Mouse (Mus musculus): Measurements from ENCODE around the gene Ehbp1.

Gene Ehbp1

GRCm38 (mm10) chr11:22001321-22002061, 340.6 kb downstream of the Ehbp1 start:
- no peak for DNase-seq (ENCODE audit: low read depth, low spot score)

- DNase-seq (ENCODE audit: low read depth, low spot score): no peak
Observed at GRCm38 (mm10) chr11:22000316-22001076, 341.6 kb downstream of the Ehbp1 start.

- DNase-seq (ENCODE audit: low read depth, low spot score): no peak
Observed at GRCm38 (mm10) chr11:21999396-22000315, 342.4 kb downstream of the Ehbp1 start.

- no peak for DNase-seq (ENCODE audit: low read depth, low spot score)
Observed at GRCm38 (mm10) chr11:21998141-21999047, 343.7 kb downstream of the Ehbp1 start.

- DNase-seq (ENCODE audit: low read depth, low spot score): no peak
Observed at GRCm38 (mm10) chr11:21997561-21998140, 344.4 kb downstream of the Ehbp1 start.

GRCm38 (mm10) chr11:21996661-21997560, 345.2 kb downstream of the Ehbp1 start:
- no peak for DNase-seq (ENCODE audit: low read depth, low spot score)

GRCm38 (mm10) chr11:21996325-21996647, 345.8 kb downstream of the Ehbp1 start:
- no peak for DNase-seq (ENCODE audit: low read depth, low spot score)

GRCm38 (mm10) chr11:21995534-21996324, 346.4 kb downstream of the Ehbp1 start:
- no peak for DNase-seq (ENCODE audit: low read depth, low spot score)

GRCm38 (mm10) chr11:21994377-21995370, 347.4 kb downstream of the Ehbp1 start:
- DNase-seq (ENCODE audit: low read depth, low spot score): no peak

- no peak for DNase-seq (ENCODE audit: low read depth, low spot score)
Observed at GRCm38 (mm10) chr11:21993597-21994376, 348.3 kb downstream of the Ehbp1 start.

GRCm38 (mm10) chr11:21992761-21993596, 349.1 kb downstream of the Ehbp1 start:
- DNase-seq (ENCODE audit: low read depth, low spot score): no peak

GRCm38 (mm10) chr11:21988398-21988946, 353.6 kb downstream of the Ehbp1 start:
- no peak for DNase-seq (ENCODE audit: low read depth, low spot score)

- no peak for DNase-seq (ENCODE audit: low read depth, low spot score)
Observed at GRCm38 (mm10) chr11:21985118-21985517, 357.0 kb downstream of the Ehbp1 start.

- no peak for DNase-seq (ENCODE audit: low read depth, low spot score)
Observed at GRCm38 (mm10) chr11:21974005-21974531, 368.0 kb downstream of the Ehbp1 start.

GRCm38 (mm10) chr11:21973597-21973996, 368.5 kb downstream of the Ehbp1 start:
- no peak for DNase-seq (ENCODE audit: low read depth, low spot score)
